Mouse (Mus musculus): ENCODE results near the gene Sycp2l.

Sycp2l gene

GRCm38 (mm10) chr13:41113940-41114339, at the start of gene Sycp2l:
Gene Sycp2l (plus strand): TSS chr13:41114307.
- DNase-seq = no peak

GRCm38 (mm10) chr13:41067618-41068017, 46.5 kb upstream of the Sycp2l start:
- no peak for DNase-seq

- DNase-seq = no peak
Observed at GRCm38 (mm10) chr13:41071617-41072016, 42.5 kb upstream of the Sycp2l start.

- no peak for DNase-seq
Observed at GRCm38 (mm10) chr13:41073819-41074218, 40.3 kb upstream of the Sycp2l start.

GRCm38 (mm10) chr13:41077921-41078320, 36.2 kb upstream of the Sycp2l start:
- no peak for DNase-seq

- DNase-seq = no peak
Observed at GRCm38 (mm10) chr13:41078690-41079420, 35.3 kb upstream of the Sycp2l start.

GRCm38 (mm10) chr13:41079421-41079780, 34.7 kb upstream of the Sycp2l start, which contains the start of gene Mak:
Gene Mak (minus strand): TSS chr13:41079706.
- DNase-seq = peak; percentile 72 to 77

- DNase-seq = no peak
Observed at GRCm38 (mm10) chr13:41079859-41080258, 34.2 kb upstream of the Sycp2l start.

- no peak for DNase-seq
Observed at GRCm38 (mm10) chr13:41080700-41081099, 33.4 kb upstream of the Sycp2l start.

GRCm38 (mm10) chr13:41084521-41084920, 29.6 kb upstream of the Sycp2l start:
- no peak for DNase-seq

- DNase-seq = no peak
Observed at GRCm38 (mm10) chr13:41085140-41085539, 29.0 kb upstream of the Sycp2l start.

- no peak for DNase-seq
Observed at GRCm38 (mm10) chr13:41088746-41089145, 25.4 kb upstream of the Sycp2l start.

- no peak for DNase-seq
Observed at GRCm38 (mm10) chr13:41091271-41091670, 22.8 kb upstream of the Sycp2l start.

- DNase-seq = no peak
Observed at GRCm38 (mm10) chr13:41094160-41094559, 19.9 kb upstream of the Sycp2l start.

GRCm38 (mm10) chr13:41097324-41098058, 16.6 kb upstream of the Sycp2l start:
- peak; percentile 55 to 61 for DNase-seq

GRCm38 (mm10) chr13:41098325-41098724, 15.8 kb upstream of the Sycp2l start:
- DNase-seq = no peak

GRCm38 (mm10) chr13:41100031-41100430, 14.1 kb upstream of the Sycp2l start:
- DNase-seq = no peak

GRCm38 (mm10) chr13:41103841-41104525, 10.1 kb upstream of the Sycp2l start:
- no peak for DNase-seq

- peak in 1 of 2 experiments; percentile 21 for DNase-seq
Observed at GRCm38 (mm10) chr13:41105541-41105940, 8.6 kb upstream of the Sycp2l start.

GRCm38 (mm10) chr13:41110935-41111334, 3.2 kb upstream of the Sycp2l start, which contains the start of gene Gcm2:
Gene Gcm2 (minus strand): TSS chr13:41111035.
- no peak for DNase-seq

GRCm38 (mm10) chr13:41119152-41119945, 5.2 kb downstream of the Sycp2l start:
- no peak for DNase-seq

- no peak for DNase-seq
Observed at GRCm38 (mm10) chr13:41123666-41124225, 9.6 kb downstream of the Sycp2l start.

Measured in lung, postnatal 4 days (tissue).